Mouse (Mus musculus): ENCODE measurements around the gene Map7. TPM values are rescaled to one million over a fixed set of nuclear protein-coding genes. Genes with fewer than 3 reads are reported as not detected.

Gene Map7
- total RNA-seq, 1 experiment from 2014 or later = 1.6 TPM

DNA sequence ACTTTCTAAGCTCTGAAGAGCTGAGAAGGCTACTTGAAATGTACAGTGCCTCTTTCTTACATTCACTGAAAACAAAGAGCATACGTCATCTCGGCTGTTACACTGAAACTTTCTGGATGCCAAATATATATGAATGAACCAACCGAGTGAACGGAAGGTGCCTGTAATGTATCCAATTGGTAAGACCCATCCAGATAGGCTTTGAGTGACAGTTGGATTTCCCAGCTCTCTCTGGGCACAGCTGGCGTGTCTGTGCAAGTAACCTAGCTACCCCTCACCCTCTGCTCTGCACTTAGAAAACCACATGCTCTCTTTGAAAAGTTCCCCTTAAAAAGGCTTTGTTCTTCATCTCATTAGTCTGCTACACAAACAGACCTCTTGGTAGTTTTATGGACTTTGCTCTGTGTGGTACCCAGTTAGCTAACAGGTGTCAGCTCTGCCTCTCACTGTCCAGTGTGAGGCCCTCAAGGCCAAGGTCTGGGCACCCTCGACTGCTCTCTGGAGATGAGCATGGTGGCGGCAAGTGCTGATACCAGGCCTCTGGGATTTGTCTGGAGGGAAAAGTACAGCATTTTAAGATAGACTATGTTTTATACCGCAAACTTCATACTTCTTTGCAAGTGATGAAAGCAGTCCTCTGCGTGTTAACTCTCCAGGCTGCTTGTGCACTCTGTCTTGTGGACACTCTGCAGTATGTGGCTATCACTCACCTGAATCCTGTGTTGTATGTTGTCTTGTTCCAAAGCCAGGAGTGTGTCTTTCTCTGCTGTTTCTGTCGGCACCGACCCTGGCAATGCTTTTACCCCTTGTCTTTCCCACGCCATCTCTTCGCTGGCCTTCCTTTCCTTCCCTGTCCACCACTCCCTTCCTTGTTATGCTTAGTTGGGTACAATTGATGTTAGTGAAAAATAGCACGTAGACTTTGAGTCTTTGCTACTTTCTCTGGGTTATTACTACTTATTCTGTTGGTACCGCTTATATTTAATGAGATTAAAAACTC lies 109.8 kb downstream of the Map7 start:
- ATAC-seq (replicated peaks; ENCODE audit: insufficient number of reproducible peaks, low FRiP score, low TSS enrichment, poor library complexity, severe bottlenecking) = no peak

DNA sequence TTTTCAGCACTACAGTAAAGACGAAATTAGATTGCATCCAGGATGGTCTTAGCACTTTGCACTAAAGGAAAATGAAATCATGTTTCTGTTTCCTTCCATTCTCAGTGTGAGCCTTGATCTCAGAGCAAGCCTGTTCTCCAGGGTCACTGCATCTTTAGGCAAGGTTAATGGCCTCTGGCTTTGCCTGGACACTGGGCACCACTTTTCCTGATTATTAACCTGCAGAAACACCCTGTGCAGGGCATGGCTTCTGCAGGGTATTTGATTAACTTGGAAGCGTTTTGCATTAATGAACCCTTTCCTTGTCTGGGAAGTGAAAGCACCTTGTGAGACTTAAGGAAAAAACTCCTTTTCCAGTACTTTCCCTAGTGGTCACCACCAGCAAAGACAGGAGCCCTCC lies 111.2 kb downstream of the Map7 start:
- ATAC-seq (replicated peaks; ENCODE audit: insufficient number of reproducible peaks, low FRiP score, low TSS enrichment, poor library complexity, severe bottlenecking) = no peak

DNA sequence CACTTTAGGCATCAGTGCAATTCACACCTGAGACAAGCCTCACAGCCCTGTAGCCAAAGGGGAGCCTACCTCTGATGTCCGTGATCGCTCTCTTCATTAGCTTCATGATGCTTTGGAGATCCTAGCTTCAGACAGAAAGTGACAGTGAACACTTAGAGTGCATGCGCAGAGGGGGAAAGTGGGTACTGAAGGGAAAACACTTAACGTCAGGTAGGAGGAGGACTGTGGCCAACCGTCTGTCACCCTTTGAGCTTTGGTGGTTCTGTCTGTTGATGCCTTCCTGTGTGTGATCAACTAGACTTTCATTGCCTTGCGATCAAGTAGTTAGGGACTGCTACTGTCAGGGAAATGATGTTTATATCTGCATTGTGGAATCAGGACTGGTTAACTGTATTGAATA lies 114.6 kb downstream of the Map7 start:
- no peak for ATAC-seq (replicated peaks; ENCODE audit: insufficient number of reproducible peaks, low FRiP score, low TSS enrichment, poor library complexity, severe bottlenecking)

DNA sequence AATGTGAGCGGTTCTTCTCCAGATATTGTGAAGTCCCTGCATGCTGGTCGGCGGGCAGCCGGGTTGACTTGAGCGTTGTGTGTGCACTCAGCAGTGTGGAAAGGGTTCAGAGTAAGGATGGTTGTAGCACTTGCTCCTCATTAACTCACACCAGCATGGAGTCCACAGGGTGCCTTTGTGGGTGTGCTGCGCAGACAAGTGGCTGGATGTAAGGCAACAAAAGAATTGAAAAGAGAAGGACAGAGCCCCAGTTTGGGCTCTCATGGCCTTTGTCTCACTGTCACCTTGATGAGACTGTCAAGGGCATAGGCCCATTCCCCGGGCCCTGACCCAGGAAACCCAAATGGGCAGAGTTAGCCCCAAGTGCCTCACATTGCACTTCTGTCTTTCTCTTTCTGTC lies 116.2 kb downstream of the Map7 start:
- no peak for ATAC-seq (replicated peaks; ENCODE audit: insufficient number of reproducible peaks, low FRiP score, low TSS enrichment, poor library complexity, severe bottlenecking)

DNA sequence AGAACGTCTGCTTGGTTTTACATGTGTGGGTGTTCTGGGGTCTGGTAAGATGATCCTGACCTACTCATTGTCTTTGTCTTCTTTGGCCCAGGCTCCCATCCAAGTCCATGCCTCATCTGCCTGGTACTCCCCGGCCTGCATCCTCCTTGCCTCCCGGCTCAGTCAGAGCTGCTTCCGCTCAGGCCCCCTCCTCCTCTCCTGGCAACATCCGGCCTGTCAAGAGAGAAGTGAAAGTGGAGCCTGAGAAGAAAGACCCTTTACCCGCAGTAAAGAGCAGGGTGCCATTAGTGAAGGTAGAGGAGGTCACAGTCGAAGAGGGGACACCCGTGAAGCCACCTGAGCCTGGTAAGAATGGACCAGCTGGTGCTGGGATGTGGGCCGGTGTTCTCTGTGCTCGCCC lies 118.8 kb downstream of the Map7 start:
- ATAC-seq (replicated peaks; ENCODE audit: insufficient number of reproducible peaks, low FRiP score, low TSS enrichment, poor library complexity, severe bottlenecking) = 0 out of 2 replicates have a peak, but pooled peaks have one; percentile 23

DNA sequence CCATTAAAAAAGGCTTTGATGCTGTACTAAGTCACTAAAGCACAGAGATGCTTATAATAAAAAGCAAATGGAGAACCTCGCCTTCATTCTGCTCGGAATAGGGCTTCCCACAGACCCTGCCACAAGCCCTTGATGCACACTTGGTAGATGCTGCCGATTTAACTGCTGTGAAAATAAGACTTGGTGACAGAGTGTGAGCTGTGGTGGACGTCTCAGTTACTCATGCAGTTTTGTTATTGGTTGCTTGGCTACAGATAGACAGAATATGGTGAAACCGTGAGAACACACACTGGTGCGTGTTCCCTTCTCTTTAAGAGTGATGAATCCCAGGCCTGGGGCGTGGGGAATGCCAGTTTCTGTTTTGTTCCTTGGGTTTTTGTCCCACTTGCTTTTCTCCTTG lies 120.7 kb downstream of the Map7 start:
- no peak for ATAC-seq (replicated peaks; ENCODE audit: insufficient number of reproducible peaks, low FRiP score, low TSS enrichment, poor library complexity, severe bottlenecking)

DNA sequence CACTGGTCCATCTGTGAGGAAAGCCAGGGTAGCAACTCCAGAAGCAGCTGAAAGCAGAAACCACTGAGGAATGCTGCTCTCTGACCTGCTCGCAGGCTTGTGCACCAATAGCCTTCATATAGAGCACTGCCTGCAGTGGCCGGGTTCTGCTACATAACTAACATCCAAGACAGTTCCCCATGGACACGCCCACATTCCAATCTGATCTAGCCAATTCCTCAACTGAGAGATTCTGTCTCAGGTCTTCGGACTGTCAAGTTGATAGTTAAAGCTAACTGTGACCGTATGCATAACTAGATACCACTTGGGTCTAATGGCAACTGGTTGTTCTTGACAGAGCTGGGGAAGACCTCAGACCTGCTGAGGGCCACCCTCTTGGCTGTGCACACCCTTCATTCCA lies 124.1 kb downstream of the Map7 start:
- ATAC-seq (replicated peaks; ENCODE audit: insufficient number of reproducible peaks, low FRiP score, low TSS enrichment, poor library complexity, severe bottlenecking) = no peak

DNA sequence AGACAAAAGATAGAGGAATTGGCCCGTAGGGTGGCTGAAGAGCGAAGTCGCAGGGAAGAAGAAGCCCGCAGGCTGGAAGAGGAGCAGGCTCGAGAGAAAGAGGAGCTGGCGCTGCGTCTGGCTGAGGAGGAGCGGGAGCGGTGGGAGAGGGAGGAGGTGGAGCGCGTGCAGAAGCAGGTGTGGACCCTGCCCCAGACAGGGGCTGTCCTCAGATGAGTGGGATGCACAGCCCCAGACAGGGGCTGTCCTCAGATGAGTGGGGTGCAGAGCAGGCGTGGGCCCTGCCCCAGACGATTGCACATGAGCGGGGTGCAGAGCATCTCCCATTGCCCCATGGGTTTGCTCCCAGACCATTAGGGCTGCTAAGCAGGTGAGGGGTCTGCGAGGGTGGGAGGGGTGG lies 125.0 kb downstream of the Map7 start:
- no peak for ATAC-seq (replicated peaks; ENCODE audit: insufficient number of reproducible peaks, low FRiP score, low TSS enrichment, poor library complexity, severe bottlenecking)

DNA sequence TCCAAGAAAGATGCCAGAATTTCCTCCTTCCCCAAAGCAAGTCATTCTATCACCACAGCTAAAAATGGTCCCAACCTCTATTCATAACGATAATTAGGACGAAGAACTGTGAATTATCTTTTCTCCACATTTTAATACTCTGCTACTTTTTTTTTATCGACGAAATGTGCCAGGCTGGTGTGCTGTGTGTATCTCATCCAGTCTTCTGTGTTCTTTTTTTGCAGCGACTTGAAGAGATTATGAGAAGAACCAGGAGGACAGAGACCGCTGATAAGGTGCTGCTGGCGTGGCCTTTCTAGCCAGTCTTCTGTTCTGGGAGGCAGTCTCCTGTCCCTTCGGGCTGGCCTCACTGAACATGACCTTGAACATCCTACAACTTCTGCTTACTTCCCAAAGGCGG lies 125.8 kb downstream of the Map7 start:
- no peak for ATAC-seq (replicated peaks; ENCODE audit: insufficient number of reproducible peaks, low FRiP score, low TSS enrichment, poor library complexity, severe bottlenecking)

DNA sequence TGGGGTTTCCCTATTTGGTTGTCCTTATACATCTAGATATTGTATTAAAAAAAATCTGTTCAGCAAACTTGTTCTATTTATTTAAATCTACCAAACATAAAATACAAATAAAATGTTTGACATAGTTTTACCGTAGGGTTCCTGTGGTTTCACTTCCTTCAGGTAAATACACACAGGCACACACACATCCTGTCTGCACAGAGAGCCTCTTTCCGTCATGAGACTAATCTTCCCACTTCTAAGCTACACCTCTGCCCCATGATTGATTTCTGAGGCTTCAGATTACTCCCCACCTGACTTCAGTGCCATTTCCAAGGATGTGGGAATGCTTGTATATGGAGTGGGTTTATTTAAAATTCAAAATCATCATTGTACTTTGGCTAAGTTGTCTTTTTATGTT lies 133.2 kb downstream of the Map7 start:
- ATAC-seq (replicated peaks; ENCODE audit: insufficient number of reproducible peaks, low FRiP score, low TSS enrichment, poor library complexity, severe bottlenecking) = no peak

DNA sequence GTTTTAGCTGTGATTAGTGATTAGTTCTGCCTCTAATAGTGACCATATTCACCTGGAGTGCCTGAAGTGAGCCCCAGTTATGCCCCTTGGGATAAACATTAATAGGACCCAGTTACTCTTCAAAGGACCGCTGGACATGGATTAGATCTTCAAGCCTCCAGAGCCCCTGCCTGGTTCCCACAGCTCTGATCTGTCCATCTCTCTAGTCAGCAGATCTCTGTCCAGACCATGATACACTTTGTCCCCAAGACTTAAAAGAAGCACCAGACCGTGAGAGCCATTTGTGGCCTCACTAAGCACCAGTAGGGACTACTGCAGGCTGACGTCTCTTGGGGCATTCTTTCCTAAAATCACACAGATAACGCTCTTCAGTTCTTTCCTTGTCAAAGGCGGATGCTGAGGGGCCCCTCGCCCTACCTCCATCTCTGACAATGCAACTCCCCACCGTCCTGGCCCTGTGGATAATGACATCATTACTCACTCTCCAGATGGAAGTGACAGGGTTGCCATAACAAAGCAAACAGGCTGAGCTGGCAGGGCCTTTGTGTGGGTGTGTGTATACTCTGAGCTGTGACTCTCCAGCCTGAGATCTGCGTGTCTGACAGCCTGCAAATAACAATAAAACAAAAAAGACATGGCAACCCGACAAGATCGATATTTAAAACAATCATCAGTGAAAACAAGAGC lies 137.2 kb downstream of the Map7 start:
- ATAC-seq (replicated peaks; ENCODE audit: insufficient number of reproducible peaks, low FRiP score, low TSS enrichment, poor library complexity, severe bottlenecking) = no peak

DNA sequence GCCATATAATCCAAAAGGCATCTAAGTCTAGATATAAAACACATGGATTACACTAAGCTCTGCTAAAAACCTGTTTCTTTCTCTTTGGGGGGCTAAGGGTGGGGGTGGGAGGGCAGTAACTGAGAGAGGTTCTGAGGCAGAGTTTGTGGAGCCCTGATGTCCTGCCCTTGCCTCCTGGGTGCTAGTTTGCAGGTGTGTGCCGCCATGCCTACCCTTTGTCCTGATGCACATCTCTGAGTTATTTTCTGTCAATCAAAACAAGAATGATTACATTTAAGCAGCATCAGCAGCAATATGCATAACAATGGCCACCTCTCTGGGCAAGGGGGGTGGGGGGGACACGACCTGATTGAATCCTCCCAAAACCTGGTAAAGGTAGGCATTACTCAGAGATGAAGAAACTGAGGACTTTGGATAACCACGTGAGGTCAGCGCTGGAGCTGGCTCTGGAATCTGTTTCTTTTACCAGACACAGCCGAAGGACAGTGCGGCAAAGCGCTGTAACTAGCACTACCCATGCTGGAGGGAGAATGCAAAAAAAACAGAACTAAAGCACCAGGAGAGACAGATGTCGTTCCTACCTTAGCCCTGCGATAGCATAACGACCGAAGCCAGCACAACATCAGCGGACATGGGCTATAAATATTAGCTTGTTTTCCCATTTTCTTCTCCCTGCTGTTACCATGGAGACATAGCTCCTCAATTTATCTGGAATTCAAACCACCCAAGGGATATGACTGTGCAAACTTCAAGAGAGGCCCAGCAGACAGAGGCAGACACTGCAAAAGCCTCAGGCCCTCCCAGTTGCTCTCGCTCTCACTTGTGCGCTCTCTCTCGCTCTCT lies 137.9 kb downstream of the Map7 start:
- no peak for ATAC-seq (replicated peaks; ENCODE audit: insufficient number of reproducible peaks, low FRiP score, low TSS enrichment, poor library complexity, severe bottlenecking)

DNA sequence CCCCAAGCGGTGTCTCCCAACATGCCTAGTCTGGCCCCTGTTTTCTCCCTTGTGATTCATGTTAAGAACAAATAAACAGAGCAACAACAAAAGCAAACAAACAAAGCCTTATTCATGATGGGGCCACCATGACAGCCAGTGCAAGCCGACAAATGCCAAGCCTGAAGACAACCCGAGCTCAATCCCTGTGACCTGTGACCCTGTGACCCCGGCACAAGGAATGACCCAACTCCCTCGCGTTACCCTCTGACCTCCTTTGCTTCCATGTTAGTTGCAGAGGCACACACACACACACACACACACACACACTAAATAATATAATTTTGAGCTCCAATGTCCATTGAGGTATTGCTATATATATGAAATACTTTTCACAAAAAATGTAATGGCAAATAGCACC lies 139.1 kb downstream of the Map7 start:
- ATAC-seq (replicated peaks; ENCODE audit: insufficient number of reproducible peaks, low FRiP score, low TSS enrichment, poor library complexity, severe bottlenecking) = no peak

DNA sequence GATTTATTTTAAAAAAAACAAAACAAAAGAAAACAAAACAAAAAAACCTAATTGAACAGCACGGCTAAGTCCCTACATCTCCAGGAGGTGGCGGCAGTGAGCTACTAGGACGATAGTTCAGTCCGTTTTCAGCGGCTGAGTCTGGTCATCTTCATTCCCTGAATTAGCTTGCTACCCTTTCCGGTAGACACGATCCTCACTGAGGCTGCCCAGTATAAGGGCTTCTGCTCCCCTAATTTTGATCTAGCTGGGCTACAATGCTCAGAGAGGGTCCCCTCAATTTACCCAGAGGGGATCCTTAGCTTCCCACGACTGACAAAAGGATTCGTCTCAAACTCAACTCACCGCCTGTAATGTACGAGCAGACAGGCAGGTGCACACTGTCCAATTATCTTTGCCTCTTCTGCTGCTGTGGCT lies 142.2 kb downstream of the Map7 start:
- peak; percentile 91 for ATAC-seq (replicated peaks; ENCODE audit: insufficient number of reproducible peaks, low FRiP score, low TSS enrichment, poor library complexity, severe bottlenecking)

DNA sequence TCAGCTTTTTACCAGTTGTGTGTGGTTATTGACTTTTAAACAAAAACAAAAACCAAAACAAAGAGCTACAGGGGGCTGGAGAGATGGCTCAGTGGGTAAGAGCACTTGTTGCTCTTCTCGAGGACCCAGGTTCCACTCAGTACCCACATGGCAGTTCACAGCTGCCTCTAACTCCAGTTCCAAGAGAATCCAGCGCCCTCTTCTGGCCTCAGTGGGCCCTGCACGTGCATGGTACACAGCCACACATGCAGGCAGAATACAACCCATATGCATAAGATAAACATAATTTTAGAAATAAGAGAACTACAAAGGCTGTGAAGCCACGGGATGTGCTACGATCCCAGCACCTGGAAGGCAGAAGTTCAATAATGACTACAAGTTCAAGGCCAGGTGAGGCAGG lies 147.7 kb downstream of the Map7 start:
- no peak for ATAC-seq (replicated peaks; ENCODE audit: insufficient number of reproducible peaks, low FRiP score, low TSS enrichment, poor library complexity, severe bottlenecking)

DNA sequence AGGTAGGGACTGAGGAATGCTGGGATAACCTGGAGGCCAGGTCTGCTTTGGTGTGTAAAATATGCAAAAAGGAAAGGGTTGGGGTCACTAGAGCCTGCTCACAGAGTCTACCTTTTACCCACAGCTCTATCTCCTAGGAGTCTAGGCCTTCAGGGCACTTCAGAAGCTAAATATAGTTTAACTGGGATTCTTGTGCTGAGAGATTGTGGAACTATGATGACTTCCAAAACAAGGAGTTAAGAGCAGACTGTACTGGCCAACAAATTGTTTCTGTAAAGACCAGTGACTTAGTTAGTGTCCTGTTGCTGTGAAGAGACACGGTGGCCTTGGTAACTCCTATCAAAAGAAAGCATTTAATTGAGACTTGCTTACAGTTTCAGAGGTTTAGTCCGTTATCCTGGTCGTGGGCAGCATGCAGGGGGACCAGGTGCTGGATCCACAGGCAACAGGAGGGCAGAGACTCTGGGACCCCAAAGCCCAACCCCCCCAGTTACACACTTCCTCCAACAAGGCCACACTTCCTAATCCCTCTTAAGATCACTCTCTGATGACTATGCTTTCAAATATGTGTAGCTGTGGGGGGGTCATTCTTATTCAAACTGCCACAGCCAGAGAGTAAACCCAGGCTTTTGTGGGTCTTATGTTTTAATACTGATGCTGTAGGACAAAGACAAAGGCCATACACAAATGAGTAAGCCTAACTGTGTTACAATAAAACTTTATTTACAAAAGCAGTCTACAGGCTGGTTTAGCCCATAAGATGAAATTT lies 150.1 kb downstream of the Map7 start:
- ATAC-seq (replicated peaks; ENCODE audit: insufficient number of reproducible peaks, low FRiP score, low TSS enrichment, poor library complexity, severe bottlenecking) = no peak

DNA sequence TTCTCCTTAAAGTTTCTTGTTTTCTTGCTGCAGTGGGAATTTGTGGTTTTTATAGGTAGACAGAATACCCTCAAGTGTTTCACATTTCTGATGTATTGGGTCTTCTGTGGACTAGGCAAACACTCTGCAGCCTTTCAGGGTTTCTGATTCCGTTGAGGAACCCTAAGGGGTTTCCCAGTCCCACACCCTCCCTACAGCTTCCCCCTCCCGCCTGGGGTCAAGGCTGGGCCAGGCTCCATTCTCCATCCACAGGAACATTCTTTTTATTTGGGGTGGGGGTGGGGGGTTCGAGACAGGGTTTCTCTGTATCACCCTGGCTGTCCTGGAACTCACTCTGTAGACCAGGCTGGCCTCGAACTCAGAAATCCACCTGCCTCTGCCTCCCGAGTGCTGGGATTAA lies 150.8 kb downstream of the Map7 start:
- ATAC-seq (replicated peaks; ENCODE audit: insufficient number of reproducible peaks, low FRiP score, low TSS enrichment, poor library complexity, severe bottlenecking) = no peak

DNA sequence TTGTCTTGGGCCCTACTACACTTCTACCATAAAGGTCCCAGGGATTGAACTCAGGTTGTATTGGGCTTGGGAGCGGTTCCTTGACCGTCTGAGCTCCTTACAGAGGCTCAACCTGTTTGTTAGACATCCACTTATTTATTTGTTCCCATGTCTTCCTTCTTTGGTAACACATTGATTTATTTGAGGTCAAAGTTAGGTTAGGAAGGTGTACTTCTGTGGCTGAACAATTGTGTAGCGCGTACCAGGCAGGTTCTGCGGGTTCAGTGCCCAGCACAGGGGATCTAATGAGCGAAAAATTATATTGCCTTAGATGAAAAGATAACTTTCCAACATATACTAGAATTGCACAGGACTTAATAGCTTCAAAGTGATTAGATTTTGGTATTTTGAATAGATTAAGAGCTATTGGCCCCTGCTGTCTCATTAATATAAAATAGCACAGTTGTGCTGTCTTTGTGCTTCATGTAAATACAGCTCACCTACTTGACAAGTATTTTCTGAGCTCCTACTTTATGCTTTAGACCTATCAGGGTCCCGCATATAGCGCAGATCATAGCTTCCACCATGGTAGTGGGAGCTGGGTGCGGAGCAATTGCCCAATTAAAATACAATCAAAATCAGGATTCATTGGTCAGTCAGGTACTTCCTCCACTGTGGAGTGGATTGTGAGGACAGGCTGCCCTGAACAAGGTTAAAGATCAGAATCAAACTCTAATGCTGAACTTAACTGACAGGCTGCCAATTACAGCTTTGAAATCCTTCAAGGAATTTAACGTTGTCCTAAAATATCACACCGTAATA lies 162.9 kb downstream of the Map7 start:
- ATAC-seq (replicated peaks; ENCODE audit: insufficient number of reproducible peaks, low FRiP score, low TSS enrichment, poor library complexity, severe bottlenecking) = no peak

Measured in monocyte, adult 5-6 weeks (primary cell).